Mouse (Mus musculus) stomach, embryonic 16.5 days (tissue): Measurements from ENCODE around the gene Ppp1r3d. TPM values are rescaled to one million over a fixed set of nuclear protein-coding genes. Genes with fewer than 3 reads are reported as not detected.

Experiments used
- ATAC-seq: fragments of 200-750 bp; cut with Nextera tagmentation; 2 replicates; pipeline ENCODE4 v1.8.0; 2017; ENCODE audit warnings: moderate number of reproducible peaks, moderate TSS enrichment; ENCODE audit not compliant: insufficient read depth, low FRiP score
- H3K27ac ChIP-seq: fragments of 300-500 bp; sonication (generic); 2 replicates; pipeline ENCODE4 v1.5.1; 2014; ENCODE audit warnings: low read length
- H3K27me3 ChIP-seq: fragments of 300-500 bp; sonication (generic); 2 replicates; pipeline ENCODE4 v1.6.1; 2014; ENCODE audit warnings: low read length, control low read depth, mixed read lengths; ENCODE audit not compliant: control insufficient read depth, insufficient read depth
- H3K36me3 ChIP-seq: fragments of 300-500 bp; sonication (generic); 2 replicates; pipeline ENCODE4 v1.6.1; 2014; ENCODE audit warnings: low read length; ENCODE audit not compliant: control insufficient read depth, insufficient read depth
- H3K4me1 ChIP-seq: fragments of 300-500 bp; sonication (generic); 2 replicates; pipeline ENCODE4 v1.6.1; 2014; ENCODE audit warnings: low read length, control low read depth, mixed read lengths; ENCODE audit not compliant: control insufficient read depth, insufficient read depth
- H3K4me2 ChIP-seq: fragments of 300-500 bp; sonication (generic); 2 replicates; pipeline ENCODE4 v1.6.1; 2014; ENCODE audit warnings: low read depth, low read length, mixed read lengths
- H3K4me3 ChIP-seq: fragments of 300-500 bp; sonication (generic); replicated peaks from 2 replicates; pipeline ENCODE4 v1.5.1; 2014; ENCODE audit warnings: mild to moderate bottlenecking, low read length
- H3K9ac ChIP-seq: fragments of 300-500 bp; sonication (generic); 2 replicates; pipeline ENCODE4 v1.6.1; 2014; ENCODE audit warnings: low read length
- H3K9me3 ChIP-seq: fragments of 300-500 bp; sonication (generic); replicated peaks from 2 replicates; pipeline ENCODE4 v1.6.1; 2016; ENCODE audit warnings: low read length, control low read depth; ENCODE audit not compliant: control insufficient read depth
- WGBS: fragments of 180-500 bp; shearing (Covaris S2); extraction: QIAGEN DNeasy Blood & Tissue Kit; methylation state at CpG from one replicate; pipeline ENCODE4 v1.1.7; 2014; 5-methylcytosine and 5-hydroxymethylcytosine counted together
- polyA plus RNA-seq: library from polyadenylated mRNA; unstranded; fragments of >200 nt; fragmentation: Nextera tagmentation; extraction: Ambion mirVana; gene quantifications from 2 replicates; pipeline ENCODE4 v1.2.1, GENCODE M21; 2015

The Ppp1r3d gene
- polyA plus RNA-seq, 1 experiment from 2014 or later, result 4.2 TPM

GRCm38 (mm10) chr2:178422186-178422585 is 7.9 kb upstream of the Ppp1r3d start:
- ATAC-seq, result 0 out of 2 replicates have a peak, but pooled peaks have one; percentile 11
- Histone ChIP-seq H3K9me3 (no peaks in the 10 kb centered on the region), H3K27me3 (no peaks in the 10 kb centered on the region), H3K4me1 (0 out of 2 replicates have a peak, but pooled peaks cover 4% of the 10 kb centered on the region), H3K4me2 (no peak overlapping the region), H3K27ac (no peak overlapping the region), H3K9ac (no peak overlapping the region), H3K36me3 (peaks cover 4% of the 10 kb centered on the region; the same call in 1 of the 2 replicates), H3K4me3 (no peak overlapping the region)
- 26% methylated on average over 3 of the region's 3 CpGs for WGBS

GRCm38 (mm10) chr2:178421603-178422002 is 7.3 kb upstream of the Ppp1r3d start:
- H3K4me2 ChIP-seq, result no peak overlapping the region

DNA sequence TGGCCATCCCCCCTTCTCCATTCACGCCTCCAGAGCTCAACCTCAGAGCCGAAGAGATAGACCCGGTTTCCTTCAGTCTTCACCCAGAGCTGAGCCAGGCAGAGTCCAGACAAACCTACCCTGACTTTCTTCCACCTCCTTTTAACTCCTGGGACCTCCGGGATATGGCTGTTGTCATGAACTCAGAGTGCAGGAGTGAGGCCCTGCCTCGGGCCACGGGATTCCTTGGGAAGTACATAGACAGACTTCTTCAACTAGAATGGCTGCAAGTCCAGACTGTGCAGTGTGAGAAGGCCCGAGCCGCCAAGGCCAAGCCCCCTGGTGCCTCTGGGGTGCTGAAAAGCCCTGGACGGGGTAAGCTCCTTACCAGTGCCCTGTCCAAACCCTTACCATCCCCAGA is 6.3 kb upstream of the Ppp1r3d start:
- H3K27ac ChIP-seq, result no peak overlapping the region
- whole genome bisulfite sequencing, result 83% methylated on average over 9 of the region's 9 CpGs

More at GRCm38 (mm10) chr2:178421603-178422002, 7.3 kb upstream of the Ppp1r3d start:
- no peak for ATAC-seq
- no peaks in the 10 kb centered on the region for H3K9me3 ChIP-seq
- H3K9ac ChIP-seq, result no peak overlapping the region
- H3K27me3 ChIP-seq, result no peaks in the 10 kb centered on the region
- peaks cover 4% of the 10 kb centered on the region; the same call in 1 of the 2 replicates for H3K36me3 ChIP-seq
- 0 out of 2 replicates have a peak, but pooled peaks cover 4% of the 10 kb centered on the region for H3K4me1 ChIP-seq
- H3K27ac ChIP-seq, result no peak overlapping the region
- H3K4me3 ChIP-seq, result no peak overlapping the region
- 54% methylated on average over 6 of the region's 6 CpGs for WGBS

GRCm38 (mm10) chr2:178416970-178417369 is 2.7 kb upstream of the Ppp1r3d start:
- H3K9me3 ChIP-seq, result no peaks in the 10 kb centered on the region
- no peak overlapping the region for H3K4me3 ChIP-seq
- H3K36me3 ChIP-seq, result peaks cover 4% of the 10 kb centered on the region; the same call in 1 of the 2 replicates
- ATAC-seq, result no peak
- WGBS, result 77% methylated on average over 4 of the region's 4 CpGs
- peaks cover 21% of the 10 kb centered on the region for H3K4me1 ChIP-seq
- H3K4me2 ChIP-seq, result no peak overlapping the region
- H3K27me3 ChIP-seq, result 0 out of 2 replicates have a peak, but pooled peaks cover 6% of the 10 kb centered on the region
- no peak overlapping the region for H3K27ac ChIP-seq
- H3K9ac ChIP-seq, result no peak overlapping the region

More for the DNA sequence above, 6.3 kb upstream of the Ppp1r3d start:
- no peak overlapping the region for H3K4me2 ChIP-seq
- no peak overlapping the region for H3K4me3 ChIP-seq
- no peaks in the 10 kb centered on the region for H3K9me3 ChIP-seq
- H3K27me3 ChIP-seq, result no peaks in the 10 kb centered on the region
- 0 out of 2 replicates have a peak, but pooled peaks cover 4% of the 10 kb centered on the region for H3K4me1 ChIP-seq
- H3K36me3 ChIP-seq, result peaks cover 4% of the 10 kb centered on the region; the same call in 1 of the 2 replicates
- no peak for ATAC-seq
- no peak overlapping the region for H3K9ac ChIP-seq

GRCm38 (mm10) chr2:178416427-178416826 is 2.2 kb upstream of the Ppp1r3d start:
- Histone ChIP-seq H3K4me3 (no peak overlapping the region), H3K4me2 (no peak overlapping the region), H3K27ac (no peak overlapping the region), H3K36me3 (peaks cover 4% of the 10 kb centered on the region; the same call in 1 of the 2 replicates), H3K27me3 (0 out of 2 replicates have a peak, but pooled peaks cover 6% of the 10 kb centered on the region), H3K4me1 (peaks cover 21% of the 10 kb centered on the region), H3K9me3 (no peaks in the 10 kb centered on the region), H3K9ac (no peak overlapping the region)
- WGBS, result 68% methylated on average over 13 of the region's 13 CpGs
- ATAC-seq, result no peak

DNA sequence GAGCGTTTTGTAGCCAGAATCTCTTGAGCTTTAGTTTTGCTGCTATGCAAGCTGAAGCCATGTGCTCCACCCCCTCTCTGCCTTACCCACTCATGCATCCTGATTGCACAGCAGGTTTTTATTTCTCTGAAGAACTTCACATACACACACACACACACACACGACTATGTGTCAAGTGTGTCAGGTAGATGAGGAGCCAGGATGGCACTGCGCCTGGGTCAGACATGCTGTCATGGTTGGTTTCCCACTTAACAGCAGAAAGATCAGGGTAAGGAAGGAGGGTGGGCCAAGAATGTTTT is 827 bp upstream of the Ppp1r3d start:
- WGBS, result 28% methylated on average over 3 of the region's 3 CpGs
- Histone ChIP-seq H3K4me2 (peak overlapping the region; percentile 99), H3K9ac (peak overlapping the region; percentile 77), H3K9me3 (no peaks in the 10 kb centered on the region), H3K36me3 (peaks cover 4% of the 10 kb centered on the region; the same call in 1 of the 2 replicates), H3K4me3 (peak overlapping the region; percentile 72), H3K27me3 (0 out of 2 replicates have a peak, but pooled peaks cover 6% of the 10 kb centered on the region), H3K27ac (0 out of 2 replicates have a peak overlapping the region, but pooled peaks have one; percentile 21), H3K4me1 (peaks cover 21% of the 10 kb centered on the region)
- ATAC-seq, result no peak

- peaks cover 21% of the 10 kb centered on the region for H3K4me1 ChIP-seq
- ATAC-seq, result no peak
- H3K9ac ChIP-seq, result peak overlapping the region; percentile 77
- H3K27me3 ChIP-seq, result 0 out of 2 replicates have a peak, but pooled peaks cover 6% of the 10 kb centered on the region
- no peaks in the 10 kb centered on the region for H3K9me3 ChIP-seq
- peak overlapping the region; percentile 72 for H3K4me3 ChIP-seq
- H3K4me2 ChIP-seq, result peak overlapping the region; percentile 99
- H3K36me3 ChIP-seq, result peaks cover 4% of the 10 kb centered on the region; the same call in 1 of the 2 replicates
- WGBS, result 13% methylated on average over 75 of the region's 75 CpGs
- peak overlapping the region; percentile 79 for H3K27ac ChIP-seq
Measured at GRCm38 (mm10) chr2:178413481-178414260, 601 bp downstream of the Ppp1r3d start.

- ATAC-seq, result no peak
Measured at GRCm38 (mm10) chr2:178413081-178413480, 1.2 kb downstream of the Ppp1r3d start.

DNA sequence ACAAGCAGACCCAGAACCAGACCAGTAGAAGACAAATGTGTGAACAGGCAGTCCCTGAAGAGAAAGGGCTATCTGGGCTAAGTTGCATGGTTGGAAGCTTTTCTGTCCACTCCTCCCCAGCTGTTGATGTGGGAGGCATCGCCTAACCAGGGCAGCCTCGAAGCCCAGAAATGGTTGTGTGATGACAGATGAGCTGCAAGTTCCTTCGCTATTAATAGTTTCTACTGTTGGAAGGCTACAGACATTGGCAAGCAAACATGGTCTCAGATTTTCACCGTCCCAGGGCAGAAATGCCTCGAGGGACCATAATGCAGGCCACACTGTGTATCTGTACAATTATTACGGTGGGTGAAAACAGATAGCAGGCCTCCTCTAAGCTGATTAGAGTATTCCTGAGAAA is 1.7 kb downstream of the Ppp1r3d start:
- Histone ChIP-seq H3K27me3 (0 out of 2 replicates have a peak, but pooled peaks cover 6% of the 10 kb centered on the region), H3K27ac (0 out of 2 replicates have a peak overlapping the region, but pooled peaks have one; percentile 8), H3K4me3 (no peak overlapping the region), H3K36me3 (no peaks in the 10 kb centered on the region), H3K9me3 (no peaks in the 10 kb centered on the region), H3K4me2 (peak overlapping the region; percentile 99), H3K4me1 (peaks cover 21% of the 10 kb centered on the region), H3K9ac (no peak overlapping the region)
- 38% methylated on average over 6 of the region's 6 CpGs for WGBS
- no peak for ATAC-seq

More at GRCm38 (mm10) chr2:178413081-178413480, 1.2 kb downstream of the Ppp1r3d start:
- Histone ChIP-seq H3K9me3 (no peaks in the 10 kb centered on the region), H3K4me3 (peak overlapping the region; percentile 72), H3K27me3 (0 out of 2 replicates have a peak, but pooled peaks cover 6% of the 10 kb centered on the region), H3K36me3 (peaks cover 3% of the 10 kb centered on the region; the same call in 1 of the 2 replicates), H3K9ac (0 out of 2 replicates have a peak overlapping the region, but pooled peaks have one; percentile 77), H3K4me1 (peaks cover 21% of the 10 kb centered on the region), H3K4me2 (peak overlapping the region; percentile 99), H3K27ac (0 out of 2 replicates have a peak overlapping the region, but pooled peaks have one; percentile 16)
- WGBS, result 55% methylated on average over 13 of the region's 13 CpGs
